Mouse (Mus musculus): Measurements from ENCODE around the gene Olfr904. TPM values are rescaled to one million over a fixed set of nuclear protein-coding genes. Genes with fewer than 3 reads are reported as not detected.
"Not testable (repeated sequence)": the region's sequence is repeated elsewhere in the genome, so short reads cannot be mapped to it uniquely, and the experiment has no call there.

Olfr904 gene
- not detected in 2 replicates for polyA plus RNA-seq (2016; fragmentation: Nextera tagmentation; extraction: Ambion mirVana)

DNA sequence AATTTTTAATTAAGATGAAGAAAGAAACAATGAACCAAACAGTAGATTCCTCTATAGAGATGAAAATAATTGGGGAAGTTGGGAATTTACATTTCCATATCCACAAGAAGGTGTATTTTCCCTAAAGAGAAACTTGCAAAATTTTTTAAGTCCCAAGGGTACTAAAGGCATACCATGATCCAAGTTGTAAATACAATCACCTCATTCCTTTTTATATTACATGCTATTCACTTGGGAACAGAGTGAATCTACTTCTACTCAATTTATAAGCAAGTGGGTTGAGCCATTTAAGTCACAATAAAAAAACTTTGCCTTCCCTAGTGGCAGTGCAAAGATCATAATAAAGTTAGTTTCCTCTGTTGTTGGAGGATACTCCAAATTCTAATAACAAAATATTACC is at the start of gene Olfr904:
TSS of gene Olfr904 (plus strand) at position 301 of the 400 bp plus-strand sequence.
- Histone ChIP-seq H3K4me1 (no peaks in the 10 kb centered on the region), H3K9me3 (replicated peaks) (no peaks in the 10 kb centered on the region), H3K36me3 (no peaks in the 10 kb centered on the region), H3K27ac (replicated peaks) (no peak within 1 kb of the TSS), H3K4me3 (no peak within 1 kb of the TSS), H3K27me3 (ENCODE audit: low read depth, poor library complexity, severe bottlenecking) (no peaks in the 10 kb centered on the region)
- DNase-seq (ENCODE audit: low spot score) = no peak

DNA sequence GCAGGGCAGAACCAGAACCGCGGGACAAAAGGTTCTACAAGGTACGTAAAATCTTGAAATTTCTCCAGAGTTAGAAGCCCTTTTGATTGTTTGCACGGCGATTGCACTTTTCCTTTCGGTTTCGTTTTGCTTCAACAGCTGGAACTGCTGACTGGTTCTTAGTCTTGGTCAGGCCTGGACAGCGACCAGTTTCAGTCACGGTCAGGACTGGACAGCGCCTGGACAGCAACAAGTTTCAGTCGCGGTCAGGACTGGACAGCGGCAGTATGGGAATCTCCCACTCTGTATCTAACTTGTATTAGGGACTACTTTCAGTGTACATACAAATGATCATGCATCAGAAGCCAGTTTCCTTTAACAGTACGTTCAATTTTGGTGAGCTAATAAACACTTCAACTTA is 49.4 kb upstream of the Olfr904 start:
- H3K4me3 ChIP-seq; H3K36me3 ChIP-seq; DNase-seq (ENCODE audit: low spot score); H3K4me1 ChIP-seq; H3K27me3 ChIP-seq (ENCODE audit: low read depth, poor library complexity, severe bottlenecking); H3K27ac ChIP-seq (replicated peaks): not testable (repeated sequence)
- peaks cover 21% of the 10 kb centered on the region for H3K9me3 ChIP-seq (replicated peaks)
- 94% methylated on average over 14 of the region's 14 CpGs for WGBS

GRCm38 (mm10) chr9:38423801-38424200 is 39.1 kb upstream of the Olfr904 start:
- no peaks in the 10 kb centered on the region for H3K4me1 ChIP-seq
- DNase-seq (ENCODE audit: low spot score) = no peak
- no peak overlapping the region for H3K27ac ChIP-seq (replicated peaks)
- no peaks in the 10 kb centered on the region for H3K36me3 ChIP-seq
- H3K27me3 ChIP-seq (ENCODE audit: low read depth, poor library complexity, severe bottlenecking) = no peaks in the 10 kb centered on the region
- H3K4me3 ChIP-seq = no peak overlapping the region
- H3K9me3 ChIP-seq (replicated peaks) = no peaks in the 10 kb centered on the region

GRCm38 (mm10) chr9:38427026-38427425 is 35.9 kb upstream of the Olfr904 start:
- H3K36me3 ChIP-seq = no peaks in the 10 kb centered on the region
- H3K4me3 ChIP-seq = no peak overlapping the region
- no peaks in the 10 kb centered on the region for H3K9me3 ChIP-seq (replicated peaks)
- no peak for DNase-seq (ENCODE audit: low spot score)
- no peak overlapping the region for H3K27ac ChIP-seq (replicated peaks)
- no peaks in the 10 kb centered on the region for H3K27me3 ChIP-seq (ENCODE audit: low read depth, poor library complexity, severe bottlenecking)
- 56% methylated on average over 1 of the region's 1 CpGs for WGBS
- no peaks in the 10 kb centered on the region for H3K4me1 ChIP-seq

- no peak for DNase-seq (ENCODE audit: low spot score)
- H3K27ac ChIP-seq (replicated peaks) = no peak within 1 kb of the TSS
- H3K9me3 ChIP-seq (replicated peaks) = no peaks in the 10 kb centered on the region
- no peaks in the 10 kb centered on the region for H3K36me3 ChIP-seq
- H3K27me3 ChIP-seq (ENCODE audit: low read depth, poor library complexity, severe bottlenecking) = no peaks in the 10 kb centered on the region
- no peaks in the 10 kb centered on the region for H3K4me1 ChIP-seq
- WGBS = 90% methylated on average over 1 of the region's 1 CpGs
- H3K4me3 ChIP-seq = no peak within 1 kb of the TSS
Observed at GRCm38 (mm10) chr9:38429155-38429554, 33.8 kb upstream of the Olfr904 start, which contains the start of gene Olfr901. TSS of gene Olfr901 (plus strand) at chr9:38429455.

DNA sequence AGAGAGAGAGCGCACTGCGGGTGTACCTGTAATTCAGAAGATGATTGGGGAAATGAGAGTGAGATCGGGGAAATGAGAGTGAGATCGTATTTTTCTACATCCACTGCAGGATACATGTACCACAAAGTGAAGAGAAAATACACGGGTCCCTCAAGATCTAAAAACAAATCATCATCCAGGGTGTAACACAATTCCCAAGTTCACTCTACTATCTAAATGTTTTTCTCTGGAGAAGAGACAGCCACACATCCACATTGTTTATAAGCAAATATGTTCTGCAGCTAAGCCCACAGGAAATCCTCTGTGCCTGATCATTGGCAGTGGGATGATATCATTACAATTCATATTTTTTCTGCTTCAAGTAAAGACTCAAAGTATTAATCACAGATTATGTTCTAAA is 15.6 kb upstream of the Olfr904 start, which contains the start of gene Olfr902:
TSS of gene Olfr902 (plus strand) at position 301 of the 400 bp plus-strand sequence.
- Histone ChIP-seq H3K4me3 (no peak within 1 kb of the TSS), H3K36me3 (no peaks in the 10 kb centered on the region), H3K27me3 (ENCODE audit: low read depth, poor library complexity, severe bottlenecking) (no peaks in the 10 kb centered on the region), H3K9me3 (replicated peaks) (no peaks in the 10 kb centered on the region), H3K4me1 (no peaks in the 10 kb centered on the region), H3K27ac (replicated peaks) (no peak within 1 kb of the TSS)
- WGBS = 86% methylated on average over 5 of the region's 5 CpGs
- DNase-seq (ENCODE audit: low spot score) = no peak

DNA sequence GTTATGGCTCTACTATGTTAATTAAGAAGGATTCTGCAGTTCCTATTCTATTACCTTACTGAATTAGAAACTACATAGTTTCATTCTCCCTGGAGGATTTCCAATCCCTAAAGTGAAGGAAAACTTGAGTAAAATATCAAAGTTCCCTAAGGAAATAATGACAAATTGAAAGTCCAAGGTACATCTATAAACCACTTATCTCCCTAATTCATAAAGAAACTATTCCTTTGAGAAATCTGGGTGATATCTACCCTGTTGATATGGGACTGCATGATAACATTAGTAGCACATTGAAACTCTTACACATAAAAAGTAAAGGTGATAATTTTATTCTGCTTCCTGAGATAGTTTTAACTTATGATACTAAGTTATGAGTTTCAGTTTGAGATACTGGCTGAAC is 7.9 kb downstream of the Olfr904 start, which contains the start of gene Olfr905:
TSS of gene Olfr905 (plus strand) at position 301 of the 400 bp plus-strand sequence.
- Histone ChIP-seq H3K4me1 (no peaks in the 10 kb centered on the region), H3K4me3 (no peak within 1 kb of the TSS), H3K9me3 (replicated peaks) (no peaks in the 10 kb centered on the region), H3K27me3 (ENCODE audit: low read depth, poor library complexity, severe bottlenecking) (no peaks in the 10 kb centered on the region), H3K27ac (replicated peaks) (no peak within 1 kb of the TSS), H3K36me3 (no peaks in the 10 kb centered on the region)
- no peak for DNase-seq (ENCODE audit: low spot score)

DNA sequence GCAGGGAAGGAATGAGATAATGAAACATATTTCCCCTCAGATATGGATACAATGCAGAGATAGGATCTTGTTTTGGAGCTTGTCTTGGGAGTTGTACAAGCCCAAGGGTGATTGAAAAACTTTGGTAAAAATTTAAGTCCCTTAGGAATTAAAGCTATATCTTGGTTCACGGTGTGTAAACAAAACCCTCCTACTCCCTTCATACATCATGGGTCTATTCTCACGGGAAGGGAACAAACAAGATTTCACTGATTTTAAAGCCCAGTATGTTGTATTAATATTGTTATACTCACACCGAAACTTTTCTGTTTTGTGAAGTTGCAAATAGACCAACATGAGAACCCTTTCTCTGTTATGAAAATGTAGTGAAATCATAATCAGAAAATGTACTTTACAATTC is 23.8 kb downstream of the Olfr904 start, which contains the start of gene Olfr906:
TSS of gene Olfr906 (plus strand) at position 301 of the 400 bp plus-strand sequence.
- H3K27ac ChIP-seq (replicated peaks) = no peak within 1 kb of the TSS
- no peaks in the 10 kb centered on the region for H3K27me3 ChIP-seq (ENCODE audit: low read depth, poor library complexity, severe bottlenecking)
- no peaks in the 10 kb centered on the region for H3K9me3 ChIP-seq (replicated peaks)
- H3K36me3 ChIP-seq = no peaks in the 10 kb centered on the region
- no peak for DNase-seq (ENCODE audit: low spot score)
- 90% methylated on average over 3 of the region's 3 CpGs for WGBS
- no peak within 1 kb of the TSS for H3K4me3 ChIP-seq
- no peaks in the 10 kb centered on the region for H3K4me1 ChIP-seq

- Histone ChIP-seq H3K4me1 (no peaks in the 10 kb centered on the region), H3K9me3 (replicated peaks) (no peaks in the 10 kb centered on the region), H3K27me3 (ENCODE audit: low read depth, poor library complexity, severe bottlenecking) (no peaks in the 10 kb centered on the region), H3K4me3 (no peak within 1 kb of the TSS), H3K27ac (replicated peaks) (no peak within 1 kb of the TSS), H3K36me3 (no peaks in the 10 kb centered on the region)
- 83% methylated on average over 2 of the region's 2 CpGs for WGBS
- DNase-seq (ENCODE audit: low spot score) = no peak
Observed at GRCm38 (mm10) chr9:38495501-38495900, 32.6 kb downstream of the Olfr904 start, which contains the start of gene Olfr907. TSS of gene Olfr907 (plus strand) at chr9:38495801.

DNA sequence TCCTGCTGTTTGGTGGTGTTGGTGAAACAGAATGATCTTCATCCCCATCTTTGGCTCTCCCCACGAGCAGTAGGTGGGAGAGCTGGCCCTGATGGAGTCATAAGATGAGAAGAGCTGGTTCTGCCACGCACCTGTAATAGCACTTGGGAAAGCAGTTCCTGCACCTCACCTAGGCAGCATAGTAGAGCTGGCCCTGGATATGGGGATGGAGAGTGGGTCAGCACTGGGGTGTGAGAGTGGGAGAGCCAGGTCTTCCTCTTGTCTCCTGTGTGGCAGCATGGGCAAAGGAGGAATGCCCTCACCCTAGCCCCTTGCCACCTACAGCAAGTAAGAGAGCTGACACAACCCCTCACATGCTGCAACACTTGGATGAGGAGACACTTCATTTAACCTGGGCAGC is 49.4 kb downstream of the Olfr904 start:
- no peak overlapping the region for H3K4me3 ChIP-seq
- DNase-seq (ENCODE audit: low spot score) = no peak
- 79% methylated on average over 2 of the region's 2 CpGs for WGBS
- no peak overlapping the region for H3K27ac ChIP-seq (replicated peaks)
- H3K4me1 ChIP-seq = no peaks in the 10 kb centered on the region
- no peaks in the 10 kb centered on the region for H3K36me3 ChIP-seq
- no peaks in the 10 kb centered on the region for H3K27me3 ChIP-seq (ENCODE audit: low read depth, poor library complexity, severe bottlenecking)
- no peaks in the 10 kb centered on the region for H3K9me3 ChIP-seq (replicated peaks)

Other genes with a start within 250 kb of the Olfr904 start
- not detected in 2 replicates for gene Olfr894, start 245.1 kb upstream of the Olfr904 start, polyA plus RNA-seq (2016; fragmentation: Nextera tagmentation; extraction: Ambion mirVana)
- gene Olfr143, start 210.4 kb upstream of the Olfr904 start, polyA plus RNA-seq (2016; fragmentation: Nextera tagmentation; extraction: Ambion mirVana) = not detected in 2 replicates
- not detected in 2 replicates for gene Olfr895, start 195.3 kb upstream of the Olfr904 start, polyA plus RNA-seq (2016; fragmentation: Nextera tagmentation; extraction: Ambion mirVana)
- not detected in 2 replicates for gene Olfr896-ps1, start 172.0 kb upstream of the Olfr904 start, polyA plus RNA-seq (2016; fragmentation: Nextera tagmentation; extraction: Ambion mirVana)
- gene Olfr25, start 134.1 kb upstream of the Olfr904 start, polyA plus RNA-seq (2016; fragmentation: Nextera tagmentation; extraction: Ambion mirVana) = not detected in 2 replicates
- not detected in 2 replicates for gene Olfr898, start 114.7 kb upstream of the Olfr904 start, polyA plus RNA-seq (2016; fragmentation: Nextera tagmentation; extraction: Ambion mirVana)
- not detected in 2 replicates for gene Olfr250, start 96.2 kb upstream of the Olfr904 start, polyA plus RNA-seq (2016; fragmentation: Nextera tagmentation; extraction: Ambion mirVana)
- gene Olfr251, start 86.1 kb upstream of the Olfr904 start, polyA plus RNA-seq (2016; fragmentation: Nextera tagmentation; extraction: Ambion mirVana) = not detected in 2 replicates
- not detected in 2 replicates for gene Olfr147, start 61.4 kb upstream of the Olfr904 start, polyA plus RNA-seq (2016; fragmentation: Nextera tagmentation; extraction: Ambion mirVana)
- gene Olfr901, start 33.7 kb upstream of the Olfr904 start, polyA plus RNA-seq (2016; fragmentation: Nextera tagmentation; extraction: Ambion mirVana) = not detected in 2 replicates
- gene Olfr902, start 15.5 kb upstream of the Olfr904 start, polyA plus RNA-seq (2016; fragmentation: Nextera tagmentation; extraction: Ambion mirVana) = not detected in 2 replicates
- gene Olfr905, start 8.0 kb downstream of the Olfr904 start, polyA plus RNA-seq (2016; fragmentation: Nextera tagmentation; extraction: Ambion mirVana) = not detected in 2 replicates
- gene Olfr906, start 23.9 kb downstream of the Olfr904 start, polyA plus RNA-seq (2016; fragmentation: Nextera tagmentation; extraction: Ambion mirVana) = not detected in 2 replicates
- gene Olfr907, start 32.7 kb downstream of the Olfr904 start, polyA plus RNA-seq (2016; fragmentation: Nextera tagmentation; extraction: Ambion mirVana) = not detected in 2 replicates
- gene Olfr911-ps1, start 58.4 kb downstream of the Olfr904 start, polyA plus RNA-seq (2016; fragmentation: Nextera tagmentation; extraction: Ambion mirVana) = not detected in 2 replicates
- not detected in 2 replicates for gene Olfr910, start 74.7 kb downstream of the Olfr904 start, polyA plus RNA-seq (2016; fragmentation: Nextera tagmentation; extraction: Ambion mirVana)
- not detected in 2 replicates for gene Olfr912, start 117.0 kb downstream of the Olfr904 start, polyA plus RNA-seq (2016; fragmentation: Nextera tagmentation; extraction: Ambion mirVana)
- not detected in 2 replicates for gene Olfr913, start 129.6 kb downstream of the Olfr904 start, polyA plus RNA-seq (2016; fragmentation: Nextera tagmentation; extraction: Ambion mirVana)
- gene Olfr914, start 142.0 kb downstream of the Olfr904 start, polyA plus RNA-seq (2016; fragmentation: Nextera tagmentation; extraction: Ambion mirVana) = not detected in 2 replicates
- gene Olfr916, start 196.7 kb downstream of the Olfr904 start, polyA plus RNA-seq (2016; fragmentation: Nextera tagmentation; extraction: Ambion mirVana) = not detected in 2 replicates
- gene Olfr917, start 202.7 kb downstream of the Olfr904 start, polyA plus RNA-seq (2016; fragmentation: Nextera tagmentation; extraction: Ambion mirVana) = not detected in 2 replicates
- not detected in 2 replicates for gene Olfr918, start 211.5 kb downstream of the Olfr904 start, polyA plus RNA-seq (2016; fragmentation: Nextera tagmentation; extraction: Ambion mirVana)
- not detected in 2 replicates for gene Olfr919, start 240.5 kb downstream of the Olfr904 start, polyA plus RNA-seq (2016; fragmentation: Nextera tagmentation; extraction: Ambion mirVana)